Mouse (Mus musculus): ENCODE data around the gene Tcf21. TPM values are rescaled to one million over a fixed set of nuclear protein-coding genes. Genes with fewer than 3 reads are reported as not detected.

Tcf21 gene
- total and polyA plus RNA-seq, 2 experiments from 2014 or later, result 0.24 TPM; not detected in 1

- Histone ChIP-seq H3K4me1 (ENCODE audit: insufficient read depth) (no peaks in the 10 kb centered on the region), H3K9ac (no peak overlapping the region), H3K4me2 (ENCODE audit: low read depth) (no peak overlapping the region), H3K4me3 (ENCODE audit: low read depth, low read length) (no peak overlapping the region), H3K36me3 (ENCODE audit: insufficient read depth) (no peaks in the 10 kb centered on the region), H3K27ac (ENCODE audit: low read depth, low read length) (no peak overlapping the region), H3K27me3 (ENCODE audit: insufficient read depth, low read length) (peaks cover 50% of the 10 kb centered on the region), H3K9me3 (ENCODE audit: low read length) (no peaks in the 10 kb centered on the region)
- no peak for TF ChIP-seq CTCF (IDR thresholded peaks at IDR 0.05; ENCODE audit: low read depth)
- ATAC-seq, result no peak
- WGBS, result 2% methylated on average over 26 of the region's 26 CpGs
- DNase-seq, result no peak
These were observed 23.7 kb upstream of the Tcf21 start for GRCm38 (mm10) chr10:22843440-22844361.

DNA sequence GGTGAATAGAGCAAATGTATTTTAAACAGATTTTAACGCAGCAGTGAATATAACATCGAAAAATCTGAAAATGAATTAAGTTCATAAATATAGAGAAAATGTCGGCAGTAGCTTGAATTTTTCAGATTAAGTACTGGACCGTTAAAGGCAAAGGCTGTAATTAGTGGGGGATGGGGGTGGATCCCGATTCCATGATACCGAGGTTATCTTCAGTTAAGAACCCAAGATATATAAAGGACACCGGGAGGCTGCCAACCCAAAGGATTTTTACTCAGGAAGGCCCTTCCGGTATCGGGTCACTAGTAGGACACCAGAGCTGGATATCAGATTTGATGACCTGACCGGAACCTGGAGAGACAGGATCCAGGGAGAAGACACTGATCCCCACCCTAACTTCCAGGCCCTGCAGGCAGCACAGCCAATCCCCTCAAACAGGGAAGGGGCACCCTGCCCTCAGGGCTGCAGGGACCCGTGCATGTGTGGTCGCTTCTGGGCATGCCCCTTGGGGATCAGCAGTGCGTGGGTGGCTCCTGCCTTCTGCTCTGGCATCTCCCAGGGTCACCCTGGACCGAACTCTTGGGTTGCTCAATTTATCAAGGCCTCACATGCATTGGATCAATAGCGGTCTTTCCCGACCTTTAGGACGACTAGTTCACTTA is 22.9 kb upstream of the Tcf21 start:
- H3K27me3 ChIP-seq (ENCODE audit: insufficient read depth, low read length), result peaks cover 52% of the 10 kb centered on the region
- no peak for DNase-seq
- no peaks in the 10 kb centered on the region for H3K9me3 ChIP-seq (ENCODE audit: low read length)
- no peaks in the 10 kb centered on the region for H3K4me1 ChIP-seq (ENCODE audit: insufficient read depth)
- H3K27ac ChIP-seq (ENCODE audit: low read depth, low read length), result no peak overlapping the region
- no peak overlapping the region for H3K4me3 ChIP-seq (ENCODE audit: low read depth, low read length)
- 5% methylated on average over 17 of the region's 17 CpGs for WGBS
- TF ChIP-seq CTCF (IDR thresholded peaks at IDR 0.05; ENCODE audit: low read depth), result no peak
- ATAC-seq, result no peak
- H3K36me3 ChIP-seq (ENCODE audit: insufficient read depth), result no peaks in the 10 kb centered on the region
- H3K9ac ChIP-seq, result no peak overlapping the region
- no peak overlapping the region for H3K4me2 ChIP-seq (ENCODE audit: low read depth)

GRCm38 (mm10) chr10:22842113-22842512 is 22.1 kb upstream of the Tcf21 start:
- no peak overlapping the region for H3K4me2 ChIP-seq (ENCODE audit: low read depth)
- no peak for ATAC-seq
- no peak overlapping the region for H3K27ac ChIP-seq (ENCODE audit: low read depth, low read length)
- DNase-seq, result peak; percentile 20
- H3K4me1 ChIP-seq (ENCODE audit: insufficient read depth), result no peaks in the 10 kb centered on the region
- H3K36me3 ChIP-seq (ENCODE audit: insufficient read depth), result no peaks in the 10 kb centered on the region
- no peaks in the 10 kb centered on the region for H3K9me3 ChIP-seq (ENCODE audit: low read length)
- TF ChIP-seq CTCF (IDR thresholded peaks at IDR 0.05; ENCODE audit: low read depth), result no peak
- 2% methylated on average over 4 of the region's 4 CpGs for WGBS
- H3K27me3 ChIP-seq (ENCODE audit: insufficient read depth, low read length), result peaks cover 58% of the 10 kb centered on the region
- H3K4me3 ChIP-seq (ENCODE audit: low read depth, low read length), result no peak overlapping the region
- H3K9ac ChIP-seq, result no peak overlapping the region

- Histone ChIP-seq H3K4me2 (ENCODE audit: low read depth) (no peak overlapping the region), H3K36me3 (ENCODE audit: insufficient read depth) (no peaks in the 10 kb centered on the region), H3K4me3 (ENCODE audit: low read depth, low read length) (no peak overlapping the region), H3K9ac (no peak overlapping the region), H3K27me3 (ENCODE audit: insufficient read depth, low read length) (peaks cover 28% of the 10 kb centered on the region), H3K9me3 (ENCODE audit: low read length) (no peaks in the 10 kb centered on the region), H3K27ac (ENCODE audit: low read depth, low read length) (no peak overlapping the region), H3K4me1 (ENCODE audit: insufficient read depth) (no peaks in the 10 kb centered on the region)
- WGBS, result 91% methylated on average over 2 of the region's 2 CpGs
- no peak for DNase-seq
- ATAC-seq, result no peak
- TF ChIP-seq CTCF (IDR thresholded peaks at IDR 0.05; ENCODE audit: low read depth), result no peak
These were observed 6.3 kb upstream of the Tcf21 start for GRCm38 (mm10) chr10:22826244-22826643.

DNA sequence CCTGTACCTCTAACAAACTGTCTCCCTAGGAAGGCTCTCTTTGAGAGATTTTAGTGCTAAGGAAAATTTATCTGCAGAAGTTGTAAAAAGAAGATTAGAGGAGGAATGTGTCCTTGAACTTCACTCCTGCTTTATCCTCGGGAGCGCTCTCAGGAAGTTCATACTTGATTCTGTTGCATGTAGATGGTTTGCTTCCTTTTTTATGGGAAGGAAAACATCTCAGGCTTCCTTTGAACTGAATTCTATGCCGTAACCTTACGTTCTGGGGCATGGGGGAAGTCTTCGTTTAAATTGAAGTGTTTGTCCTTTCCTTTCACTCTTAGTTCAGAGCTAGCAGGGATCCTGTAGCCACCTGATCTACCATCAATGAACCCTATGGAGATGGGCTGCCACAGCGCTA is 2.9 kb upstream of the Tcf21 start:
- DNase-seq (no peak), ATAC-seq (no peak)
- H3K36me3 ChIP-seq (ENCODE audit: insufficient read depth), result no peaks in the 10 kb centered on the region
- no peaks in the 10 kb centered on the region for H3K4me1 ChIP-seq (ENCODE audit: insufficient read depth)
- H3K4me3 ChIP-seq (ENCODE audit: low read depth, low read length), result no peak overlapping the region
- H3K9ac ChIP-seq, result no peak overlapping the region
- no peak overlapping the region for H3K27ac ChIP-seq (ENCODE audit: low read depth, low read length)
- H3K9me3 ChIP-seq (ENCODE audit: low read length), result no peaks in the 10 kb centered on the region
- no peak overlapping the region for H3K4me2 ChIP-seq (ENCODE audit: low read depth)
- WGBS, result 7% methylated on average over 6 of the region's 6 CpGs
- peaks cover 58% of the 10 kb centered on the region for H3K27me3 ChIP-seq (ENCODE audit: insufficient read depth, low read length)
- TF ChIP-seq CTCF (IDR thresholded peaks at IDR 0.05; ENCODE audit: low read depth), result no peak

- no peak overlapping the region for H3K9ac ChIP-seq
- no peak for TF ChIP-seq CTCF (IDR thresholded peaks at IDR 0.05; ENCODE audit: low read depth)
- 9% methylated on average over 5 of the region's 5 CpGs for WGBS
- H3K4me1 ChIP-seq (ENCODE audit: insufficient read depth), result no peaks in the 10 kb centered on the region
- no peak overlapping the region for H3K4me3 ChIP-seq (ENCODE audit: low read depth, low read length)
- no peak for ATAC-seq
- H3K4me2 ChIP-seq (ENCODE audit: low read depth), result no peak overlapping the region
- no peaks in the 10 kb centered on the region for H3K36me3 ChIP-seq (ENCODE audit: insufficient read depth)
- DNase-seq, result no peak
- H3K27me3 ChIP-seq (ENCODE audit: insufficient read depth, low read length), result peaks cover 63% of the 10 kb centered on the region
- H3K9me3 ChIP-seq (ENCODE audit: low read length), result no peaks in the 10 kb centered on the region
- no peak overlapping the region for H3K27ac ChIP-seq (ENCODE audit: low read depth, low read length)
These were observed 2.5 kb upstream of the Tcf21 start for GRCm38 (mm10) chr10:22822486-22822885.

DNA sequence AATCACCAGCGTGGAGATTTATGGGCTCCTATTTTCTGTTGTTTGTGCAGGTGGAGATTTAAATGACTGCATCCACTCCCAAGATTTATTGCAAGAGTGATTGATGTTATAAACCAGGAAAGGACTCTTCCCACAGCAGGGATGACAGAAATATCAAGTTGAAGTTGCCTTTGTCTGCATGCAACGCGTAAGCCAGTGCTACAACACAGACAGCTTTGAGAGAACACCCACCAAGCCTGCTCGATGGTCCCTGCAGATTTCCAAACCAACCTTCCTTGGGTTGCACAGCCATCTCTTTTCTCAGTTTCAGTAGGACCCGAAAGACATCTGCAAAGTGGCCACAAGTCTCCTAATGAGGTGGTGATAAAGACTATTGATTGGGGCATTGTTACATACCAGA is 1.7 kb upstream of the Tcf21 start:
- no peak for ATAC-seq
- Histone ChIP-seq H3K27ac (ENCODE audit: low read depth, low read length) (no peak overlapping the region), H3K9me3 (ENCODE audit: low read length) (no peaks in the 10 kb centered on the region), H3K27me3 (ENCODE audit: insufficient read depth, low read length) (peaks cover 66% of the 10 kb centered on the region), H3K4me3 (ENCODE audit: low read depth, low read length) (no peak overlapping the region), H3K4me1 (ENCODE audit: insufficient read depth) (no peaks in the 10 kb centered on the region), H3K36me3 (ENCODE audit: insufficient read depth) (no peaks in the 10 kb centered on the region), H3K9ac (no peak overlapping the region), H3K4me2 (ENCODE audit: low read depth) (no peak overlapping the region)
- WGBS, result 4% methylated on average over 5 of the region's 5 CpGs
- DNase-seq, result no peak
- TF ChIP-seq CTCF (IDR thresholded peaks at IDR 0.05; ENCODE audit: low read depth), result no peak
